Mouse (Mus musculus) gastrocnemius, postnatal 14 days (tissue): ENCODE results near the gene Pheta2. TPM values are rescaled to one million over a fixed set of nuclear protein-coding genes. Genes with fewer than 3 reads are reported as not detected.

Experiments used
- DNase-seq: peaks from one replicate; pipeline ENCODE4 v3.0.0; 2021; ENCODE audit warnings: mixed read lengths
- intact Hi-C: fragments of 180-260 bp; cut with DNase I; formaldehyde crosslinking; loops from one replicate; pipeline ENCODE4 v1.15.1; 2025; ENCODE audit warnings: low total_unique reads
- total RNA-seq, 2 experiments: library from RNA; stranded (reverse); gene quantifications; 2 replicates each; pipeline ENCODE4 v1.2.3; 2021

Gene Pheta2
- total RNA-seq, 2 experiments from 2014 or later: 2.0 to 2.8 TPM

- intact Hi-C loops: no loop called here
- no peak for DNase-seq
These were observed 3.2 kb downstream of the Pheta2 start for GRCm38 (mm10) chr15:82341675-82342542.

- no peak for DNase-seq
- intact Hi-C loops: no loop called here
These were observed 3.8 kb downstream of the Pheta2 start for GRCm38 (mm10) chr15:82342543-82342935.

GRCm38 (mm10) chr15:82343368-82344287 lies 4.9 kb downstream of the Pheta2 start:
- DNase-seq: no peak
- intact Hi-C loops: no loop called here

GRCm38 (mm10) chr15:82344971-82345370 lies 6.2 kb downstream of the Pheta2 start:
- intact Hi-C loops: no loop called here

GRCm38 (mm10) chr15:82345820-82346470 lies 7.2 kb downstream of the Pheta2 start:
- DNase-seq: peak; percentile 98
- intact Hi-C loops: no loop called here

More at GRCm38 (mm10) chr15:82344971-82345370, 6.2 kb downstream of the Pheta2 start:
- DNase-seq: no peak

GRCm38 (mm10) chr15:82346580-82347302 lies 8.0 kb downstream of the Pheta2 start:
- no peak for DNase-seq
- intact Hi-C loops: no loop called here

- intact Hi-C loops: no loop called here
- DNase-seq: no peak
These were observed 8.5 kb downstream of the Pheta2 start for GRCm38 (mm10) chr15:82347303-82347676.

- DNase-seq: no peak
- intact Hi-C loops: no loop called here
These were observed 9.1 kb downstream of the Pheta2 start for GRCm38 (mm10) chr15:82347852-82348251.

GRCm38 (mm10) chr15:82348258-82348998 lies 9.7 kb downstream of the Pheta2 start:
- no peak for DNase-seq
- intact Hi-C loops: no loop called here

GRCm38 (mm10) chr15:82348999-82349341 lies 10.2 kb downstream of the Pheta2 start:
- intact Hi-C loops: no loop called here
- DNase-seq: no peak

- intact Hi-C loops: no loop called here
- no peak for DNase-seq
These were observed 11.6 kb downstream of the Pheta2 start for GRCm38 (mm10) chr15:82350349-82350748.

GRCm38 (mm10) chr15:82351480-82351879 lies 12.7 kb downstream of the Pheta2 start:
- DNase-seq: no peak
- intact Hi-C loops: no loop called here

GRCm38 (mm10) chr15:82353078-82353744 lies 14.5 kb downstream of the Pheta2 start:
- intact Hi-C loops: no loop called here
- DNase-seq: no peak

- intact Hi-C loops: no loop called here
- no peak for DNase-seq
These were observed 15.0 kb downstream of the Pheta2 start for GRCm38 (mm10) chr15:82353745-82354113.

- peak; percentile 98 for DNase-seq
- intact Hi-C loops: no loop called here
These were observed 15.6 kb downstream of the Pheta2 start, which contains the start of gene Ndufa6 for GRCm38 (mm10) chr15:82354126-82354945. Gene Ndufa6, minus strand, starts transcription at chr15:82354322.

GRCm38 (mm10) chr15:82358431-82359260 lies 19.9 kb downstream of the Pheta2 start:
- intact Hi-C loops: loop anchor here (5.0 kb wide), 1 partner anchor 64 kb away; no protein-coding TSS in a partner anchor
- DNase-seq: peak; percentile 31
